Mouse (Mus musculus): ENCODE data around the gene Tssc4. TPM values are rescaled to one million over a fixed set of nuclear protein-coding genes. Genes with fewer than 3 reads are reported as not detected.

Gene Tssc4
- polyA plus RNA-seq (2012; rRNA removed) = 130 and 174 TPM in 2 replicates
- polyA plus RNA-seq (2014; fragmentation: Nextera tagmentation; extraction: Ambion mirVana) = 65.0 and 67.0 TPM in 2 replicates

DNA sequence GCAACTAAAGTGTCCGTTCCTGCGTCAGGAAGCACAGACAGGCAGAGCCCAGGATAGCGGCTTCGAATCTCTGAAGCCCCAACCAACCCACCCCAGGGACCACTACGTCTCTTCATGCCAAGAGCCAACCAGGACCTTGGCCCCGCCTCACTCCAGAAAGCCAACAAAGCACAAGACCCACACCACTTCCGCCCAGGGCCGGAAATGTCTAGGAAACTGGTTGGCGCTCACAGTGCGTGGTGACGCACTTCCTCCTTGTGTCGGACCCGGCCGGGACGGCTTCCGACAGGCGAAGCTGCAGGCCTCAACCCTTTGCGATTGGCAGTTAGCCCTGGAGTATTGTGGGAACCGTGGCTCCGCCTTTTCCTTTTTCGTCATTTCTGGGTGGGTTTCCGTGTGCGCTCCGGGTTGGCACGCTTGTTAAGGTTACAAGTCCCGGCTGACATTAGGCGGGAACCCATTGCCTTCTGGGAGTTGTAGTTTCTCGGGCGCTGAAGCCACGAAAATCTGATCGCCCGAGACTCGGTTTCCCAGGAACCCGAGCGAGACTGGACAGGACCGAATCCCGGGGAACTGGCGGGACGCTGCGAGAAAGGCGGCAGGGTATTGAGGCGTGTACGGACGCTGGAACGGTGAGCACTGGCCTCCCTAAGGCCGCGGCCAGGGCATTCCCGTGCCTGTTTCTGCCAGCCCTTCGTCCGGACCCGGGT, at the start of gene Tssc4:
Gene Tssc4, plus strand, starts transcription at position 368 of the 710 bp plus-strand sequence.
- Histone ChIP-seq H3K27ac (replicated peaks; ENCODE audit: low read depth, low read length) (peak within 1 kb of the TSS; percentile 95), H3K36me3 (ENCODE audit: control insufficient read depth, insufficient read depth, low read length) (peaks cover 65% of the 10 kb centered on the region), H3K4me1 (ENCODE audit: control insufficient read depth, insufficient read depth, low read length) (peaks cover 12% of the 10 kb centered on the region), H3K9me3 (ENCODE audit: control insufficient read depth, low read length) (no peaks in the 10 kb centered on the region), H3K4me3 (replicated peaks; ENCODE audit: low read length) (peak within 1 kb of the TSS; percentile 69), H3K27me3 (ENCODE audit: control insufficient read depth, insufficient read depth, low read length) (no peaks in the 10 kb centered on the region), H3K9ac (ENCODE audit: low read depth, low read length, severe bottlenecking) (peak within 1 kb of the TSS; percentile 89), H3K4me2 (replicated peaks; ENCODE audit: low read depth, low read length, severe bottlenecking) (peak within 1 kb of the TSS; percentile 89)
- TF ChIP-seq POLR2A (IDR thresholded peaks at IDR 0.05; ENCODE audit: borderline replicate concordance, extremely low read depth, insufficient read depth, insufficient read length) = 0 out of 2 replicates have a peak, but pooled peaks have one; percentile 20
- ATAC-seq (ENCODE audit: low FRiP score, low read depth) = peak; percentile 93
- DNase-seq (ENCODE audit: low spot score) = peak; percentile 99
- WGBS = under 1% methylated on average over 51 of the region's 51 CpGs

DNA sequence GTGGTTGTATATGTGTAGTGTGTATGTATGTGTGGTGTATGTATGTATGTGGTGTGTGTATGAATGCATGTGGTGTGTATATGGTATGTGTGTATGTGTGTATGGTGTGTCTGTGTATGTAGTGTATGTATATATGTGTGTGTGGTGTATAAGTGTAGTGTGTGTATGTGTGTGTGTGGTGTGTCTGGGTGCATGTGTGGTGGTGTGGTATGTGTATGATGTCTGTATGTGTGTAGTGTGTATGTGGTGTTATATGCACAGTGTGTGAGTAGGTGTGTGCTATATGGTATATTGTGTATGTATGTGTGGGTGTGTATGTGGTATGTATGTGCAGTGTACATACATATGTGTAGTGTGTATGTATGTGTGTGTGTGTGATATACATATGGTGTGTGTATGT, 49.0 kb upstream of the Tssc4 start:
- Histone ChIP-seq H3K4me2 (replicated peaks; ENCODE audit: low read depth, low read length, severe bottlenecking) (no peak overlapping the region), H3K27ac (replicated peaks; ENCODE audit: low read depth, low read length) (no peak overlapping the region), H3K9ac (ENCODE audit: low read depth, low read length, severe bottlenecking) (no peak overlapping the region), H3K4me3 (replicated peaks; ENCODE audit: low read length) (no peak overlapping the region), H3K27me3 (ENCODE audit: control insufficient read depth, insufficient read depth, low read length) (no peaks in the 10 kb centered on the region), H3K9me3 (ENCODE audit: control insufficient read depth, low read length) (no peaks in the 10 kb centered on the region), H3K4me1 (ENCODE audit: control insufficient read depth, insufficient read depth, low read length) (peaks cover 14% of the 10 kb centered on the region), H3K36me3 (ENCODE audit: control insufficient read depth, insufficient read depth, low read length) (no peaks in the 10 kb centered on the region)
- ATAC-seq (ENCODE audit: low FRiP score, low read depth) (no peak), DNase-seq (ENCODE audit: low spot score) (no peak)
- no peak for TF ChIP-seq POLR2A (IDR thresholded peaks at IDR 0.05; ENCODE audit: borderline replicate concordance, extremely low read depth, insufficient read depth, insufficient read length)

DNA sequence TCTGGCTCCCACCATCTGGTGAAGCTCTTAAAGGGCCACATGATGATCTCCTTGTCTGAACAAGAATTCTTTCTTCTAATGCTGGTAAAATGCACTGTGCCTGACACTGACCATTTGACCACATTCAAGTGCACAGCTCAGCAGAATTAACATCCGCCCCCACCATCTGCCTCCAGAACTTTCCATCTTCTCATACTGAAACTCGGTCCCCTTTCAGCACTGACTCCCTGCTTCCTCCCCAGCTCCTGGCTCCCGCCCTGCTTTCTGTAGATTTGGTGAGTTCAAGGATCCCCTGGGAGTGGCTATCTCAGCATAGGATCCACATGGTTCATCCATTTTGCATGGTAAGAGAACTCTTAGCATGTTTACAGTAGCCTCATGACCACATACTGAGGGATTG, 48.3 kb upstream of the Tssc4 start:
- H3K4me1 ChIP-seq (ENCODE audit: control insufficient read depth, insufficient read depth, low read length) = peaks cover 10% of the 10 kb centered on the region
- no peak overlapping the region for H3K4me2 ChIP-seq (replicated peaks; ENCODE audit: low read depth, low read length, severe bottlenecking)
- H3K9me3 ChIP-seq (ENCODE audit: control insufficient read depth, low read length) = no peaks in the 10 kb centered on the region
- no peak overlapping the region for H3K9ac ChIP-seq (ENCODE audit: low read depth, low read length, severe bottlenecking)
- no peaks in the 10 kb centered on the region for H3K36me3 ChIP-seq (ENCODE audit: control insufficient read depth, insufficient read depth, low read length)
- no peak overlapping the region for H3K4me3 ChIP-seq (replicated peaks; ENCODE audit: low read length)
- no peak overlapping the region for H3K27ac ChIP-seq (replicated peaks; ENCODE audit: low read depth, low read length)
- ATAC-seq (ENCODE audit: low FRiP score, low read depth) (no peak), DNase-seq (ENCODE audit: low spot score) (no peak)
- TF ChIP-seq POLR2A (IDR thresholded peaks at IDR 0.05; ENCODE audit: borderline replicate concordance, extremely low read depth, insufficient read depth, insufficient read length) = no peak
- H3K27me3 ChIP-seq (ENCODE audit: control insufficient read depth, insufficient read depth, low read length) = no peaks in the 10 kb centered on the region
- WGBS = 80% methylated on average over 3 of the region's 3 CpGs

DNA sequence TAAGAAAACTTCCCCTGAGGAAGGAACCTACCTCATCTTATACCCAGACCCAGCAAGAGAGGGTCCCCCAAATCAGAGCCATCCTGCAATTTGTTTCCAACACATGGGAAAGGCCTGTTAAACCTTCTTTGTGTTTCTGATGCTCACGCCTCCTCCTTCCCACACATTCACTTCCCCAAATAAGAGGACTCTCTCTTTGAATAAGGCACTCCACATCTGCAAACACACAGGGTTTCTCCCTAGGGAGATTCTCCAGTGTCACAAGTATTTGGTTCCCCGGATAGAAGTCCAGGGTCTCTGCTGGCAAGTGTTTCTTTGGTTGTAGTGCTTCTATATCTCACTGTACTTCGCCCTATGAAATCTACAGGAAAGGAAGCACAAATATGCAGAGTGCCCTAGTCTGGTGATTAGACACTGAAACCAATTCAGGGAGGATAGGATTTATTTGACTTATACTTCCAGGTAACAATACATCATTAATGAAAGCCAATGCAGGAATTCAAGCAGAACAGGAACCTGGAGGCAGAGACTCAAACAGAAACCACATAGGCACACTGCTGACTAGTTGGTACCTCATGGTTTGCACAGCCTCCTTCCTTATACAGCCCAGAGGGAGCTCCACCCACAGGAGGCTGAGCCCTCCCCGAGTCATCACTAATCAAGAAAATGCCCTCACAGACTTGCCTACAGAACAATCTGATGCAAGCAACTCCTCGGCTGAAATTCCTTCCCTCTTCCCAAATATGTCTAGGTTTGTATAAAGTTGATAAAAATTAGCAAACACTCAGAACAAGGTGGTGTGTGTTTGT, 47.5 kb upstream of the Tssc4 start:
- Histone ChIP-seq H3K36me3 (ENCODE audit: control insufficient read depth, insufficient read depth, low read length) (no peaks in the 10 kb centered on the region), H3K9me3 (ENCODE audit: control insufficient read depth, low read length) (no peaks in the 10 kb centered on the region), H3K4me2 (replicated peaks; ENCODE audit: low read depth, low read length, severe bottlenecking) (no peak overlapping the region), H3K4me3 (replicated peaks; ENCODE audit: low read length) (no peak overlapping the region), H3K4me1 (ENCODE audit: control insufficient read depth, insufficient read depth, low read length) (peaks cover 3% of the 10 kb centered on the region; the same call in 1 of the 2 replicates), H3K27ac (replicated peaks; ENCODE audit: low read depth, low read length) (no peak overlapping the region), H3K9ac (ENCODE audit: low read depth, low read length, severe bottlenecking) (no peak overlapping the region), H3K27me3 (ENCODE audit: control insufficient read depth, insufficient read depth, low read length) (no peaks in the 10 kb centered on the region)
- no peak for TF ChIP-seq POLR2A (IDR thresholded peaks at IDR 0.05; ENCODE audit: borderline replicate concordance, extremely low read depth, insufficient read depth, insufficient read length)
- WGBS = 59% methylated on average over 5 of the region's 5 CpGs
- ATAC-seq (ENCODE audit: low FRiP score, low read depth) (no peak), DNase-seq (ENCODE audit: low spot score) (no peak)

DNA sequence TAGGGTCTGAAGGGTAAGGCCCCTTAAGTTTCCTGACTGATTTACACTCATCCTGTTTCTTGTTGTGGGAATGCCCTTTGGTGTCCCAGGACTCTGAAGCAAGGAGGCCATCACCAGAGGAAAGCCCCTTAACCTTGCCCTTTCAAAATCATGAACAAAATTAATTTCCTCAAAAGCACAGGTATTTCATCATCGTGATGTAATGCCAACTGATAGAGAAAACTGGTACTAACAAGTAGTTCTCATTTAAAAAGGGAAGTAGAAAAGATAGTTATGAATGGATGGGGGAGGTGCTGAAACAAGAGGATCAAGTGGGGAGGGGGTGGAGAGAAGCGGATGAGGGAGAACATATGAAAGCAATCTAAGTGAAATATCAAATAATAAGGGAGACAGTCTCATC, 45.5 kb upstream of the Tssc4 start:
- H3K36me3 ChIP-seq (ENCODE audit: control insufficient read depth, insufficient read depth, low read length) = no peaks in the 10 kb centered on the region
- ATAC-seq (ENCODE audit: low FRiP score, low read depth) (no peak), DNase-seq (ENCODE audit: low spot score) (no peak)
- H3K27me3 ChIP-seq (ENCODE audit: control insufficient read depth, insufficient read depth, low read length) = no peaks in the 10 kb centered on the region
- no peaks in the 10 kb centered on the region for H3K4me1 ChIP-seq (ENCODE audit: control insufficient read depth, insufficient read depth, low read length)
- H3K9ac ChIP-seq (ENCODE audit: low read depth, low read length, severe bottlenecking) = no peak overlapping the region
- H3K4me3 ChIP-seq (replicated peaks; ENCODE audit: low read length) = no peak overlapping the region
- no peaks in the 10 kb centered on the region for H3K9me3 ChIP-seq (ENCODE audit: control insufficient read depth, low read length)
- no peak overlapping the region for H3K27ac ChIP-seq (replicated peaks; ENCODE audit: low read depth, low read length)
- 89% methylated on average over 2 of the region's 2 CpGs for WGBS
- no peak overlapping the region for H3K4me2 ChIP-seq (replicated peaks; ENCODE audit: low read depth, low read length, severe bottlenecking)
- no peak for TF ChIP-seq POLR2A (IDR thresholded peaks at IDR 0.05; ENCODE audit: borderline replicate concordance, extremely low read depth, insufficient read depth, insufficient read length)

Measured in limb, embryonic 14.5 days (tissue).